Mouse (Mus musculus) hematopoietic stem cell, adult 5-6 weeks (primary cell): ENCODE data around the gene Polh. TPM values are rescaled to one million over a fixed set of nuclear protein-coding genes. Genes with fewer than 3 reads are reported as not detected.

ENCODE experiments used
- total RNA-seq: library from RNA; stranded (forward); fragments of 172-1452, 232-1000 nt; gene quantifications from 2 replicates; pipeline ENCODE4 v1.2.3, GENCODE M21; 2017

The Polh gene
- total RNA-seq, 1 experiment from 2014 or later: 18.2 TPM

Other genes starting within 250 kb of the Polh start
- gene Vegfa, start 170.3 kb downstream of the Polh start, total RNA-seq: 29.6 and 53.8 TPM in 2 replicates
- gene Mrps18a, start 91.7 kb downstream of the Polh start, total RNA-seq: 32.8 and 34.5 TPM in 2 replicates
- gene Rsph9, start 58.4 kb downstream of the Polh start, total RNA-seq: 2.1 and 2.7 TPM in 2 replicates
- gene Mad2l1bp, start 49.1 kb downstream of the Polh start, total RNA-seq: 0.60 and 8.4 TPM in 2 replicates
- 68.1 and 72.0 TPM in 2 replicates for gene Gtpbp2, start 41.6 kb downstream of the Polh start, total RNA-seq
- 52.8 and 57.3 TPM in 2 replicates for gene Xpo5, start 137 bp upstream of the Polh start, total RNA-seq
- 39.4 and 54.0 TPM in 2 replicates for gene Polr1c, start 45.4 kb upstream of the Polh start, total RNA-seq
- gene Yipf3, start 45.4 kb upstream of the Polh start, total RNA-seq: 29.2 and 56.5 TPM in 2 replicates
- gene Lrrc73, start 50.9 kb upstream of the Polh start, total RNA-seq: 0.25 TPM in 1 of 2 replicates, not detected in the other
- gene Tjap1, start 80.4 kb upstream of the Polh start, total RNA-seq: 9.6 and 30.5 TPM in 2 replicates
- not detected in 2 replicates for gene Dlk2, start 94.8 kb upstream of the Polh start, total RNA-seq
- 1.3 and 2.2 TPM in 2 replicates for gene Abcc10, start 125.7 kb upstream of the Polh start, total RNA-seq
- gene Zfp318, start 181.1 kb upstream of the Polh start, total RNA-seq: 25.3 and 64.6 TPM in 2 replicates
- gene Crip3, start 226.3 kb upstream of the Polh start, total RNA-seq: not detected in 2 replicates
- gene Slc22a7, start 235.8 kb upstream of the Polh start, total RNA-seq: not detected in 2 replicates